Mouse (Mus musculus) lung, adult 2 months (tissue): ENCODE data around the gene Tlx1. TPM values are rescaled to one million over a fixed set of nuclear protein-coding genes. Genes with fewer than 3 reads are reported as not detected.

ENCODE experiments used
- DNase-seq: peaks from one replicate; pipeline ENCODE4 v3.0.0; 2022
- H3K4me1 ChIP-seq: fragments of 200-500 bp; 2 replicates; pipeline ENCODE4 v1.6.1; 2011; ENCODE audit warnings: low read length; ENCODE audit not compliant: control insufficient read depth, insufficient read depth
- H3K4me3 ChIP-seq: fragments of 200-500 bp; replicated peaks from 2 replicates; pipeline ENCODE3; 2011; ENCODE audit warnings: low read depth, mild to moderate bottlenecking, control low read depth, low read length; ENCODE audit errors: extremely low read depth
- CTCF ChIP-seq: fragments of 200-500 bp; IDR thresholded peaks from 2 replicates; pipeline ENCODE4 v1.5.1; 2011; ENCODE audit warnings: mild to moderate bottlenecking, low read length, control low read depth; ENCODE audit not compliant: insufficient read depth
- POLR2A ChIP-seq: fragments of 200-500 bp; IDR thresholded peaks from 2 replicates; pipeline ENCODE4 v1.6.1; 2011; ENCODE audit warnings: low read depth, mild to moderate bottlenecking, control low read depth, low read length, borderline replicate concordance; ENCODE audit errors: extremely low read depth
- WGBS: fragments of 180-500 bp; shearing (Covaris S2); methylation state at CpG from one replicate; pipeline ENCODE4 v1.1.7; 2018; 5-methylcytosine and 5-hydroxymethylcytosine counted together
- polyA plus RNA-seq: library from polyadenylated mRNA; depleted of rRNA; stranded (reverse); fragments of >200 nt; gene quantifications from 2 replicates; pipeline ENCODE4 v1.2.3, GENCODE M21; 2012; rRNA removed

The Tlx1 gene
- not detected in 2 replicates for polyA plus RNA-seq

GRCm38 (mm10) chr19:45150490-45151181 is at the start of gene Tlx1:
Tlx1 (plus strand) TSS chr19:45150680.
- WGBS: 2% methylated on average over 61 of the region's 61 CpGs
- H3K4me1 ChIP-seq: no peaks in the 10 kb centered on the region
- TF ChIP-seq POLR2A (no peak), CTCF (no peak)
- no peak for DNase-seq
- H3K4me3 ChIP-seq: no peak within 1 kb of the TSS

- no peak overlapping the region for H3K4me3 ChIP-seq
Observed at GRCm38 (mm10) chr19:45105591-45105990, 44.9 kb upstream of the Tlx1 start.

GRCm38 (mm10) chr19:45106689-45107088 is 43.8 kb upstream of the Tlx1 start:
- H3K4me3 ChIP-seq: no peak overlapping the region
- TF ChIP-seq CTCF: no peak
- TF ChIP-seq POLR2A: no peak
- 28% methylated on average over 6 of the region's 6 CpGs for WGBS
- no peaks in the 10 kb centered on the region for H3K4me1 ChIP-seq
- DNase-seq: no peak

More at GRCm38 (mm10) chr19:45105591-45105990, 44.9 kb upstream of the Tlx1 start:
- TF ChIP-seq POLR2A: no peak
- TF ChIP-seq CTCF: no peak
- no peak for DNase-seq
- WGBS: 52% methylated on average over 1 of the region's 1 CpGs
- H3K4me1 ChIP-seq: no peaks in the 10 kb centered on the region

- Histone ChIP-seq H3K4me3 (no peak overlapping the region), H3K4me1 (no peaks in the 10 kb centered on the region)
- DNase-seq: no peak
- WGBS: 54% methylated on average over 8 of the region's 8 CpGs
- TF ChIP-seq CTCF (no peak), POLR2A (no peak)
Observed at GRCm38 (mm10) chr19:45110681-45111080, 39.8 kb upstream of the Tlx1 start.

- no peak for DNase-seq
- Histone ChIP-seq H3K4me3 (no peak overlapping the region), H3K4me1 (no peaks in the 10 kb centered on the region)
- TF ChIP-seq CTCF (no peak), POLR2A (no peak)
- 81% methylated on average over 6 of the region's 6 CpGs for WGBS
Observed at GRCm38 (mm10) chr19:45112444-45112843, 38.0 kb upstream of the Tlx1 start.

- H3K4me3 ChIP-seq: no peak overlapping the region
- H3K4me1 ChIP-seq: no peaks in the 10 kb centered on the region
- 16% methylated on average over 18 of the region's 18 CpGs for WGBS
- TF ChIP-seq CTCF (no peak), POLR2A (no peak)
- no peak for DNase-seq
Observed at GRCm38 (mm10) chr19:45113791-45114460, 36.6 kb upstream of the Tlx1 start.

GRCm38 (mm10) chr19:45114772-45115171 is 35.7 kb upstream of the Tlx1 start:
- no peaks in the 10 kb centered on the region for H3K4me1 ChIP-seq
- 66% methylated on average over 2 of the region's 3 CpGs for WGBS
- no peak overlapping the region for H3K4me3 ChIP-seq
- no peak for TF ChIP-seq POLR2A
- no peak for TF ChIP-seq CTCF
- no peak for DNase-seq

GRCm38 (mm10) chr19:45116798-45117197 is 33.7 kb upstream of the Tlx1 start:
- WGBS: 57% methylated on average over 1 of the region's 1 CpGs
- TF ChIP-seq POLR2A (no peak), CTCF (peak; percentile 46)
- no peak overlapping the region for H3K4me3 ChIP-seq
- no peaks in the 10 kb centered on the region for H3K4me1 ChIP-seq
- peak; percentile 18 for DNase-seq

GRCm38 (mm10) chr19:45131966-45132628 is 18.4 kb upstream of the Tlx1 start:
- TF ChIP-seq CTCF (no peak), POLR2A (no peak)
- no peak for DNase-seq
- WGBS: 14% methylated on average over 14 of the region's 14 CpGs
- H3K4me1 ChIP-seq: no peaks in the 10 kb centered on the region
- no peak overlapping the region for H3K4me3 ChIP-seq

GRCm38 (mm10) chr19:45142531-45142930 is 7.9 kb upstream of the Tlx1 start:
- DNase-seq: no peak
- Histone ChIP-seq H3K4me1 (no peaks in the 10 kb centered on the region), H3K4me3 (no peak overlapping the region)
- TF ChIP-seq CTCF: no peak
- TF ChIP-seq POLR2A: no peak
- WGBS: 13% methylated on average over 3 of the region's 3 CpGs
